Mouse (Mus musculus) heart, embryonic 16.5 days (tissue): ENCODE measurements around the gene Smad6. TPM values are rescaled to one million over a fixed set of nuclear protein-coding genes. Genes with fewer than 3 reads are reported as not detected.

Experiments
- ATAC-seq: fragments of 200-750 bp; cut with Nextera tagmentation; replicated peaks from 2 replicates; pipeline ENCODE4 v1.8.0; 2017; ENCODE audit warnings: moderate number of reproducible peaks; ENCODE audit not compliant: insufficient read depth, low FRiP score; ENCODE audit errors: extremely low read depth
- H3K27ac ChIP-seq: fragments of 300-500 bp; sonication (generic); 2 replicates; pipeline ENCODE4 v1.5.1; 2014; ENCODE audit warnings: mild to moderate bottlenecking, low read length, control low read depth, moderate library complexity
- H3K27me3 ChIP-seq: fragments of 300-500 bp; sonication (generic); 2 replicates; pipeline ENCODE4 v1.6.1; 2014; ENCODE audit warnings: low read length, mixed read lengths; ENCODE audit not compliant: control insufficient read depth, insufficient read depth
- H3K36me3 ChIP-seq: fragments of 300-500 bp; sonication (generic); 2 replicates; pipeline ENCODE4 v1.6.1; 2014; ENCODE audit not compliant: control insufficient read depth, insufficient read depth
- H3K4me1 ChIP-seq: fragments of 300-500 bp; sonication (generic); 2 replicates; pipeline ENCODE4 v1.6.1; 2014; ENCODE audit warnings: low read length, mixed read lengths; ENCODE audit not compliant: control insufficient read depth, insufficient read depth
- H3K4me2 ChIP-seq: fragments of 300-500 bp; sonication (generic); 2 replicates; pipeline ENCODE4 v1.6.1; 2014; ENCODE audit warnings: low read depth, mild to moderate bottlenecking, control low read depth, low read length
- H3K4me3 ChIP-seq: fragments of 300-500 bp; sonication (generic); 2 replicates; pipeline ENCODE4 v1.5.1; 2014; ENCODE audit warnings: mild to moderate bottlenecking, control low read depth, low read length
- H3K9ac ChIP-seq: fragments of 300-500 bp; sonication (generic); 2 replicates; pipeline ENCODE4 v1.6.1; 2014; ENCODE audit warnings: low read length, control low read depth
- H3K9me3 ChIP-seq: fragments of 300-500 bp; sonication (generic); replicated peaks from 2 replicates; pipeline ENCODE4 v1.6.1; 2016; ENCODE audit warnings: low read length; ENCODE audit not compliant: control insufficient read depth
- WGBS: fragments of 180-500 bp; shearing (Covaris S2); extraction: QIAGEN DNeasy Blood & Tissue Kit; methylation state at CpG from one replicate; pipeline ENCODE4 v1.1.7; 2014; 5-methylcytosine and 5-hydroxymethylcytosine counted together
- polyA plus RNA-seq: library from polyadenylated mRNA; unstranded; fragments of >200 nt; fragmentation: Nextera tagmentation; extraction: Ambion mirVana; gene quantifications from 2 replicates; pipeline ENCODE4 v1.2.1, GENCODE M21; 2015

Smad6 gene
- 12.8 and 13.7 TPM in 2 replicates for polyA plus RNA-seq

GRCm38 (mm10) chr9:64021853-64022561, at the start of gene Smad6:
Gene Smad6, minus strand, starts transcription at chr9:64022059.
- Histone ChIP-seq H3K27me3 (no peaks in the 10 kb centered on the region), H3K4me2 (peak within 1 kb of the TSS; percentile 99), H3K9ac (peak within 1 kb of the TSS; percentile 98), H3K27ac (peak within 1 kb of the TSS; percentile 99), H3K36me3 (no peaks in the 10 kb centered on the region; the same call in 1 of the 2 replicates), H3K4me1 (peaks cover 35% of the 10 kb centered on the region), H3K4me3 (peak within 1 kb of the TSS; percentile 75), H3K9me3 (no peaks in the 10 kb centered on the region)
- under 1% methylated on average over 59 of the region's 60 CpGs for WGBS
- ATAC-seq, result peak; percentile 74

GRCm38 (mm10) chr9:64070674-64071073, 48.8 kb upstream of the Smad6 start:
- no peak overlapping the region for H3K27ac ChIP-seq
- H3K36me3 ChIP-seq, result no peaks in the 10 kb centered on the region
- H3K9ac ChIP-seq, result no peak overlapping the region
- 87% methylated on average over 5 of the region's 5 CpGs for WGBS
- ATAC-seq, result no peak
- H3K4me3 ChIP-seq, result no peak overlapping the region
- H3K9me3 ChIP-seq, result no peaks in the 10 kb centered on the region
- H3K4me1 ChIP-seq, result peaks cover 28% of the 10 kb centered on the region
- H3K27me3 ChIP-seq, result no peaks in the 10 kb centered on the region
- no peak overlapping the region for H3K4me2 ChIP-seq

GRCm38 (mm10) chr9:64069131-64069530, 47.3 kb upstream of the Smad6 start:
- Histone ChIP-seq H3K4me1 (peaks cover 28% of the 10 kb centered on the region), H3K4me3 (no peak overlapping the region), H3K27ac (peak overlapping the region; percentile 68), H3K4me2 (no peak overlapping the region), H3K36me3 (no peaks in the 10 kb centered on the region), H3K9ac (0 out of 2 replicates have a peak overlapping the region, but pooled peaks have one; percentile 41), H3K9me3 (no peaks in the 10 kb centered on the region), H3K27me3 (no peaks in the 10 kb centered on the region)
- WGBS, result 67% methylated on average over 5 of the region's 5 CpGs
- no peak for ATAC-seq

- Histone ChIP-seq H3K9ac (no peak overlapping the region), H3K4me3 (no peak overlapping the region), H3K9me3 (no peaks in the 10 kb centered on the region), H3K27me3 (no peaks in the 10 kb centered on the region), H3K4me2 (no peak overlapping the region), H3K4me1 (peaks cover 28% of the 10 kb centered on the region), H3K36me3 (no peaks in the 10 kb centered on the region), H3K27ac (peak overlapping the region; percentile 52; the same call in 1 of the 2 replicates)
- 100% methylated on average over 1 of the region's 1 CpGs for WGBS
- no peak for ATAC-seq
Measured at GRCm38 (mm10) chr9:64068571-64068970, 46.7 kb upstream of the Smad6 start.

GRCm38 (mm10) chr9:64067787-64068186, 45.9 kb upstream of the Smad6 start:
- no peaks in the 10 kb centered on the region for H3K36me3 ChIP-seq
- H3K9me3 ChIP-seq, result no peaks in the 10 kb centered on the region
- H3K4me1 ChIP-seq, result peaks cover 28% of the 10 kb centered on the region
- H3K27ac ChIP-seq, result peak overlapping the region; percentile 96
- H3K9ac ChIP-seq, result peak overlapping the region; percentile 69
- 72% methylated on average over 5 of the region's 5 CpGs for WGBS
- no peak for ATAC-seq
- no peaks in the 10 kb centered on the region for H3K27me3 ChIP-seq
- no peak overlapping the region for H3K4me2 ChIP-seq
- H3K4me3 ChIP-seq, result no peak overlapping the region

GRCm38 (mm10) chr9:64060033-64060539, 38.2 kb upstream of the Smad6 start:
- Histone ChIP-seq H3K27ac (peak overlapping the region; percentile 82), H3K4me2 (peak overlapping the region; percentile 71), H3K27me3 (no peaks in the 10 kb centered on the region), H3K4me1 (peaks cover 24% of the 10 kb centered on the region), H3K4me3 (peak overlapping the region; percentile 40), H3K36me3 (no peaks in the 10 kb centered on the region), H3K9ac (peak overlapping the region; percentile 71), H3K9me3 (no peaks in the 10 kb centered on the region)
- WGBS, result under 1% methylated on average over 30 of the region's 30 CpGs
- ATAC-seq, result peak; percentile 81

GRCm38 (mm10) chr9:64057903-64058650, 36.2 kb upstream of the Smad6 start:
- H3K36me3 ChIP-seq, result no peaks in the 10 kb centered on the region
- H3K9me3 ChIP-seq, result no peaks in the 10 kb centered on the region
- H3K4me2 ChIP-seq, result no peak overlapping the region
- H3K27ac ChIP-seq, result peak overlapping the region; percentile 44; the same call in 1 of the 2 replicates
- no peak overlapping the region for H3K4me3 ChIP-seq
- ATAC-seq, result no peak
- no peaks in the 10 kb centered on the region for H3K27me3 ChIP-seq
- WGBS, result 66% methylated on average over 7 of the region's 7 CpGs
- peaks cover 32% of the 10 kb centered on the region for H3K4me1 ChIP-seq
- H3K9ac ChIP-seq, result no peak overlapping the region

- H3K9ac ChIP-seq, result no peak overlapping the region
- WGBS, result 64% methylated on average over 9 of the region's 9 CpGs
- H3K27me3 ChIP-seq, result no peaks in the 10 kb centered on the region
- no peak overlapping the region for H3K4me3 ChIP-seq
- peak; percentile 47; the same call in 1 of the 2 replicates for ATAC-seq
- H3K36me3 ChIP-seq, result no peaks in the 10 kb centered on the region
- peaks cover 31% of the 10 kb centered on the region for H3K4me1 ChIP-seq
- no peaks in the 10 kb centered on the region for H3K9me3 ChIP-seq
- H3K4me2 ChIP-seq, result no peak overlapping the region
- no peak overlapping the region for H3K27ac ChIP-seq
Measured at GRCm38 (mm10) chr9:64055162-64055561, 33.3 kb upstream of the Smad6 start.

GRCm38 (mm10) chr9:64053786-64054185, 31.9 kb upstream of the Smad6 start:
- H3K9me3 ChIP-seq, result no peaks in the 10 kb centered on the region
- no peaks in the 10 kb centered on the region for H3K36me3 ChIP-seq
- no peak overlapping the region for H3K9ac ChIP-seq
- ATAC-seq, result no peak
- H3K27me3 ChIP-seq, result no peaks in the 10 kb centered on the region
- H3K4me1 ChIP-seq, result peaks cover 27% of the 10 kb centered on the region
- WGBS, result 50% methylated on average over 4 of the region's 4 CpGs
- H3K4me2 ChIP-seq, result no peak overlapping the region
- H3K27ac ChIP-seq, result no peak overlapping the region
- H3K4me3 ChIP-seq, result no peak overlapping the region
